Mouse (Mus musculus): Measurements from ENCODE around the gene Acpp.
"Not testable (repeated sequence)": the region's sequence is repeated elsewhere in the genome, so short reads cannot be mapped to it uniquely, and the experiment has no call there.

Acpp gene

DNA sequence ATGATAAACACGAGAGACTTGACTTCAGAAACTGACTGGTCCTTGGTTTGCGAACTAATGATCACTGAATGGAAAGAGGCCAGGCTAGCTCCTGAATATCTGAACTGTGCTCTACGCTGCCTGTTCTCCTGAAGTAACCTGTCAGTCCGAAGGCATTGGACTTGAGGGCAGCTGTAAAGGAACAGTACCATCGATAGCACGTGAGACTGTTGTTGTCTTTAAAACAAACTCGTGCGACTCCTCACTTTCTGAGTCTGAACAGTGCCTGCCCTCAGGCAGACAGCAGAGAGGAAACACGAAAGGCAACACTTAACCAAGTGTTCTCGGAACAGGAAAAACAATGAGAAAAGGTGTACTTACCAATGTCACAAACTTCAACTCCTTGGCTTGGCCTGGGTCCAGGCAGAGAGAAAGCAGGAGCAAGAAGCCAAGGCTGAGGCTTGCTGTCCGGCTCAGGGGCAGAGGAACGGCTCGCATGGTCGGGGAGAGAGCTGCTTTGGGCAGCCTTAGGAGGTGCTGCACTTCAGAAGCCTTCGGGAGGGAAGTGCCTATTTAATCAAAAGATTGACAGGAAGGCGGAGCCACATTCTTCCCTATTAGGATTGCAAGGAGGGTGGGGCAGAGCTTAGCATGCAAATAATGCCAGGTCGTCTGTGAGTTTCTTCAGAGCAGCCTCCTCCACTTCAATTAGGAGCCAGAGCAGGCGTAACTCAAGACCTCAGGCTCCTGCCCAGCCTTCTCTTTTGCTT lies at the start of gene Acpp:
Gene Acpp, minus strand, starts transcription at position 566 of the 749 bp plus-strand sequence.
- no peak for DNase-seq

DNA sequence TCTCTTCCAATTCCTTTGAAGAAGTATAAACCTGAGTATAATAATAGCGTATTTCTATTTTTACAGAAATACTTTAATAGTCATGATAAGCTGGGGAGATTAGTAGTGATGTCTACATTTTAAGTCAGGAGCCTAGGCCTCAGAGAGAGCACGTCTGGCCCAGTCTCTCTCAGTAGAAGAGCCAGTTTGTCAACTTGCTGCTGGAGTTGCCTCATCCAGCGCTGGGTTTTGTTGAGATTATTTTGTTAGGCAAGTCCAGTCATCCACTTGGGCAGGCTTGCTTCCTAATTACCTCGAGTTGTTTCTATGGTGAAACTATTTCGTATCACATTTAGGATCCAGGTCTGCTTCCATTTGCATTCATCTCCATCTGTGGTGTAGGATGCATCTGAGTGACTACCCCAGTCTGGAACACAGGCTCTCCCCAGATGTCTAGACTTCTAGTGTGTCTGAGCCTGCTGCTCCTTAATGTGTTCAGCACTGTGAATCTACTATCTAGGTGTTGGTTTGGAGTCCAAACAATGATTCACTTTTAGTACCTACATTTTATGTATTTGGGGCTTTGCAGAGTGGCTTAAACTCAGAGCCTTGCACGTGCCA lies 45.1 kb upstream of the Acpp start:
- DNase-seq = no peak

DNA sequence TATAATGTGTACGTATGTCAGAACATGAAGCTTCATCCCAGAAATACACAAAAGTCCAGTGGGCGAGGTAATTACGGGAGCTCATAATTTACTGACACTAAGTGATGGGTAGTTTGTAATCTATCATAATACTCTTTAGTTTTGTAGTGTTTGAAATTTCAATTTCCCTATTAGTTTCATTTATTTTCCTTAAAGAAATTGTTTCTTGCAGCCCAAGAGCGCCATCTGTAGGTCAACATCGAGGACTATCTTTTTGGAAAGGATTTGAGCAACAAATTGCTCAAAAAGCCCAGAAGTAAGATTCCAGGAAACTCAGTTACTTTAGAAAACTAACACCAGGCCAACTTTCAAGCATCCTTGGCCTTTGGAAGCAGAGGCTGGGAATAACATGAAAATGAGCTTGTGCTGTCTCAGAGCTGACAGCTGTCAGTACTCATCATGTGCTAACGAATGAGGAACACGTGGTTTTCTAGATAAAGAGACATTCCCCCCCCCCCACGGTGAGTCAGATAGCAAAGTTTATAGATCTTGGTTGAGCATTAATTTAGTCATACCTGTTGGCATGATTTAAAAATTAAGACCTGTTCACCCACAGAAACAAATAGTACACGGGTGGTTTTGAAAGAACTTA lies 42.1 kb upstream of the Acpp start:
- DNase-seq = peak; percentile 6

DNA sequence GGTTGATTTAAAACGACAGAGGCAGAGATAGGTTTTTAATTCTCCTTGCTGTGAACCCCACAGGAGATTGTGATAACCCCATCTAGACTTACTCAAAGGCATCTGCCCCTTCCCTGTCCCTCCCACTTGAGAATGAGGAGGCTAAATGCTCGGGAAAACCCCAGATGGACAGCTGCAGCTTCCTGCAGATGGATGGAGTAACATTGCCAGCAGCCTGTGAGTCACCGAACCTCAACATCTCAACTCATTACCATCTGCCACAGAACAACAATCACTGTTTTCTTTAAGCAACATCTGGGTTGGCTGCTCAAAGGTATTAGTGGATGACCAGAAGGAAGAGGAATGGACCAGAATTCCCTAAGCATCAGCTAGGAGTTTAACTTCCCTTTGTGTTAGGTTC lies 38.0 kb upstream of the Acpp start:
- DNase-seq = no peak

DNA sequence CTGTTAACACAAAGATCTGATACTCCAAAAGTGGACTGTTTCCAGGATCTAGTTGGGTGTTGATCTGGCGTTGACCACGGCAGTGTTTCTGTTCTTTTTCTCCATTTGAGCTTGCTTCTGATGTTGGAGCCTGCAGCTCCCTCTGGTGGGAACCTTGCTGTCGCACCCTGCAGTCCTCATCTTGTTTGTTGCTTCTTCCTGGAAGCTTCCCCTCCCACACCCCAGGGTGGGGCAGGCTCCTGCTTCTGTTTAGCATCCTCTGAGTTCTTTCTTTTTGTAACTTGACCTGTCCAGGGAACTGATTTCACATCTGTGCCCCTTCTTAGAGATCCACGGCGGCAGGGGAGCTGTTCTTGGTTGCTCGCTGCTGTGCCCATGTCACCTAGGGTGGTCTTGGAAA lies 35.7 kb upstream of the Acpp start:
- DNase-seq = peak; percentile 1

DNA sequence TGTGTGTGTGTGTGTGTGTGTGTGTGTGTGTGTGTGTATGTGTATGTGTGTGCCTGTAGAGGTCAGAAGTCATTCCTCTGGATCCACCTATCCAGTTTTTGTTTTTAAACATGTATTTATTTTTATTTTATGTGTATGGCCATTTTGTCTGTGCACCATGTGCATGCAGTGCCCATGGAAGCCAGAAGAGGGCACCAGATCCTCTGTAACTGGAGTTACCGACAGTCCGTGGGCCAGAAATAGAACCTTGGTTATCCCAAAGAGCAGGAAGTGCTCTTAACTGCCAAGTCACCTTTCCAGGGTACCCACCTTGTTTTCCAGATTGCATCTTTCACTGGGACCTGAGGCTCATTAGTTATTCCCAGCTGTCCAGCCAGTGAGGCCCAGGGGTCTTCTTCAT lies 29.4 kb upstream of the Acpp start:
- no peak for DNase-seq

DNA sequence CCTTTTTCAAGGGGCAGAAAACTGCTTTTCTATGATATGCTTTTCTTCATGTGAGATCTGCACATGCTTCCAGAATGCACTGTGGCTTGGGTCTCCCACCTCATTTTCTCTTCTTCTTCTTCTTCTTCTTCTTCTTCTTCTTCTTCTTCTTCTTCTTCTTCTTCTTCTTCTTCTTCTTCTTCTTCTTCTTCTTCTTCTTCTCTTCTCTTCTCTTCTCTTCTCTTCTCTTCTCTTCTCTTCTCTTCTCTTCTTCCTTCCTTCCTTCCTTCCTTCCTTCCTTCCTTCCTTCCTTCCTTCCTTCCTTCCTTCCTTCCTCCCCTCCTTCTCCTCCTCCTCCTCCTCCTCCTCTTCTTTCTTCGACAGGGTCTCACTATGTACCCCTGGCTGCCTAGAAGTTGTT lies 24.4 kb upstream of the Acpp start:
- not testable (repeated sequence) for DNase-seq

DNA sequence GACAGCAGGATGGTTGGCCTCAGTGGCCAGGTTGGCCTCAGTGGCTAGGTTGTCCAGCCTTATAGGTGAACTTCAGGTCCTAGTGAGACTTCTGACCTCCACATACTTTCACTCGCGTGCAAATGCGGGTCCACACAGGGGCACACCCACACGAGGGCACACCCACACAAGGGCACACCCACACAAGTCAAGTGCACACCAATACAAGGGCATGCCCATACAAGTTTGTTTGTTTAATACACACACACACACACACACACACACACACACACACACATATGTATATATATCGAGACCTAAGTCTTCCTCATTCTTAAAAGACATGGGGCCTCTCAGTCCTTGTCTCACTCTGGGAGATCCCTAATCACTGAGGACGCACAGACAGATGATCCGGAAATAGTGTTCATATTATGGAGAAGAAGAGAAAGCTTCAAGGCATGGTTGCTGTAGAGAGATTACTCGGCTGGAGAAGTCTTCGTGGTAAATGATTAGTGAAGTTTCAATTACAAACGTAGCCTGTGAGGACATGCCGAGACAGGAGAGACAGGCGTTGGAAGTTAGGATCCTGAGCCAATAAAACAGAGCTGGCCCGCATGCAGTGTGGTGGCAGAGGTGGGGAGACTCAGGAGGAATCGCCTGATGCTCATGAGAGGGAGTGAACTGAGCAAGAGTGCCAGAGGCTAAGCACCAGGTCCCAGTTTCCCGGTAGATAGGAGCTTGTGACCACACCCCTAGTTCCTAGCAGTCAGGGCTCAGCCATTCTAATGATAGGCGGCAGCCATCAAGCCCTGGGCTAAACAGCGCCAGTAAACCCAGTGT lies 23.7 kb upstream of the Acpp start:
- DNase-seq = no peak

DNA sequence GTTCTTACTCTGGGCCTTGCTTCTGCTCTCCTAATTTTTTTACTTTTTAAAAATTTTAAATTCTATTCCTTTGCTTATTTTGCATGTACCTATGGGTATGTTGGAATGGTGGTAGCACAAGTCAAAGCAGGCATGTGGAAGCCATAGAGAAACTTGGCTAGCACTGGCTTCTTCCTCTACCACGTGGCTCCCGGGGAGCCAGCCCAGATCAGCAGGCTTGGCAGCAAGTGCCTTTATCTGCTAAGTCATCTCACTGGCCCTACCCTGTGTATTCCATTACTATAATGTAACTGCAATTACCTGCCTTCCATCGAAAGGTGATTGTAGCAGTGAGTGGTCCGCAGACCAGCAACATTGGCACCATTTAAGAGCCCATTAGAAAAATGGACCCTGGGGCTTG lies 22.8 kb upstream of the Acpp start:
- no peak for DNase-seq

DNA sequence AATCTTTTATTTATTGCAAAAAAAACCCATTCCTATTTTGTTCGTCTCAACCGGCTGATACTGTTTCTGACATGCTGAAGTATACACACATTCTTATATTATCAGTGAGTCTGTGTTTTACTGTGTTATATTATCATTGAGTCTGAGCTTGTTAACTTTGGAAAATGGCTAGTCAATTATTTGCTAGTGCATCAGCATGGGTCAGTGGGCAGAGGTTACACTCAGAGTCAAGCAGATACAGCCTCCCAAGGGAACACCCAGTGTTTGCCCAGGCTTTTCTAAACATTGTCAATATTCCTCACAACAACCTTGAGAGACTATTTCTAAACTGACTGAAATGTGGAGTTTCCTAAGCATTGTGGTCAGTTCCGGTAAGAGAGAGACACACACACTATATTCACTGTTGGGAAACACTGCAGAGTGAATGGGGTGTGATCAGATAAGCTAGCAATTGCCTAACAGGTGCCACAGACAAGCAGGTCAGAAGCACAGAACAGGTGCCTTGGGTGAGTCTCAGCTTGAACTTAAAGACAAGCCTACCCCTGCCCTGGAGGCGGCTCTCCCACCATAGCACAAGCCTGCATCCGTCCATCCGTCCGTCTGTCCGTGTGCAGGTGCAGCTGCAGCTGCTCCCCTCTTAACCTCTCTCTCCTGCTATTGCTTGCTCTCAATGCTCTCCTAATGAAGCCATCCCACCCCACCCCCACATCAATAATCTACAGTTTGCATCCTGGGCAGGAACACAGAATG lies 18.1 kb upstream of the Acpp start:
- DNase-seq = no peak

DNA sequence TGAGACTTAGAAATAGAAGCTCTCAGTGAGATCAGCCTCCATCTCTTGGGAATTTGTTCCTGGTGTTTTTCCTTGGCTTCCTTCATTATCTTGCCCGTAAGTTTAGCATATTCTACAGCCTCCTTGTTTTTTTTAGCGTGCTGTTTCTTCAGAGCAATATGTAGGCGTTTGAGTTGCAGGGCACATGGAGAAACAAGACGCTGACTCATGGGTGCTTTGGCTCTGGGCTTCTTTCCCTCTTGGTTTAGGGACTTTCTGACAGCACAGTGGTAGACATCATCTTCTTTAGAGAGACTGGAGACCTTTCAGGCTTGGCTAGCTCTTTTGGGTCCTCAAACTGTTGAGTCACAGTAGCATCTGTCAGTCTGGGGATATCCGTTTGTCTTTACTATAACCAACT lies 6.6 kb upstream of the Acpp start:
- no peak for DNase-seq

DNA sequence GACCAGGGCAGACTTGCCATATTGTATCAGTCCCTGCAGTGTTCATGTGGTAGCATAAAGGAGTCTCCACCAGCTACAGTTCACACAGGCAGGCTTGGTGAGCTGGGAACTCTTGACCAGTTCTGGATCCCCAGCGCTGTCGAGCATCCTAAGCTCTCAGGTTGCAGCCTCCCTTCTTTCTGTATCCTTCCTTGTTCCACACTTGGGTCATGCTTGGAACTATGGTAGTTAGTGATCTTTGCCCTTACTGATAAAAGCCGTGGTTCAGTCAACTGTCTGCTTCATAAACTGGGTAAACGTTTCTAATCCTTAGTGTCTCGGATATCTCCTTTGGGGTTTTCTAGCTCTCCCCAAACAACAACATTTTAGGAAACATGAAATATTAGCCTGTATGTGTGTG lies 1.9 kb upstream of the Acpp start:
- DNase-seq = no peak

DNA sequence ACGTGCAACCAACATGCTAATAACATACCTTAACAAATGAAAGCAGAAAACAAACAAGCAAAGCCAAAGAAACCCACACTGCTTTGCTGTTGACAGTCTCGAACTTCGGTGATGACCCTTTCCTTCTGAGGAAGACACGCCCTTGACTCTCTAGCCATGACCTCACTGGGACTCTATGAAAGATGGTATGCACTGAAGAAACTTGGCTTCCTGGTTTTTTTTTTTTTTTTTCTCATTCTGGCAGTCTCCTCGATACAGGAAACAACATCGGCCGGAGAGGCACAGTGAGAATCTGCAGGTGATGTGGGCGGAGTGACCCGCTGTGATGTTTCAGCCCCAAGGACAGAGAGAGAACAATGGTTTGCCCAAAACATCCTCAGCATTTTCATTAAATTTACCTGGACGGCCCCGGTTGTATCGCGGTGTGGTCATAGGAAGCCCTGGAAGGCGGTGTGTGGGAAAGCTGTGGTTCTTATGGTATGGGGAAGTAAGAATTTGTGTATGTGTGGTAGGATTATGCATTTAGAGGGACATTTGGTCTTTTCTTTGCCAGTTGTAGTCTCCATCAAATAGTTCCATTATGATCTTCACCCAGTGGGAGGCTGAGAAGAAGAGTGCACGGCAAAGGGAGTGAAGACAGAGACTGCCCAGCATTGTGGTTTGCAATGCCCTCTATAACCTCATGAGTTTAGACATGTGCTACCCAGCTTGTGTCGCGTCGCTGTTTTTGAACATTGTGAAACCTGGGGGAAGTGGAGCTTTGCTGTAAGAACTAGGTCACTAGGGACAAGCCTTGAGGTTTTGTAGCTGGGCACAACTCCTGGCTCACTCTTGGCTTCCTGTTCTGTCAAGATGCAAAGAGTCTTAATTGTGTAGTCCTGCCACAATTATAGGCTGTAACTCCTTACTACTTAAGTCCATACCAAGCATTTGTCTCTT lies 1.2 kb upstream of the Acpp start:
- DNase-seq = no peak

DNA sequence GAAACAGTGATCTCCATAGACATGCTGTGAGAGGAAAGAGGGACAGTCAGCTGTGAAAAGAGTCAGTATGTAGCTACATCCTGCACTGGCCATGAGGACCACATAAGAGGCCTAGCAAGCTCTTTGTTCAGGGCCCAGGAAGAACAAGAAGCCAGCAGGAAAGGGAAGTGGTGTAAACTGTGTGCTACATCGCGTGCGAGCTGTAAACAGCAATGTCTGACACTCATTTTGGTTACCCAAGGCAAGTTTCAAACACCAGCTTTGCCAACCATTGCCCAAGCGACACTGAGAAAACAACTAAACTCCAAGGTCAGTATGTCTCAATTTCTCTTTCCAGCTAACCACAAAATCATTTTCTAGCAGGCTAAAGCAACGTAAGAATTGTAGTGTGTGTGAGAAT lies 6.2 kb downstream of the Acpp start:
- DNase-seq = no peak

DNA sequence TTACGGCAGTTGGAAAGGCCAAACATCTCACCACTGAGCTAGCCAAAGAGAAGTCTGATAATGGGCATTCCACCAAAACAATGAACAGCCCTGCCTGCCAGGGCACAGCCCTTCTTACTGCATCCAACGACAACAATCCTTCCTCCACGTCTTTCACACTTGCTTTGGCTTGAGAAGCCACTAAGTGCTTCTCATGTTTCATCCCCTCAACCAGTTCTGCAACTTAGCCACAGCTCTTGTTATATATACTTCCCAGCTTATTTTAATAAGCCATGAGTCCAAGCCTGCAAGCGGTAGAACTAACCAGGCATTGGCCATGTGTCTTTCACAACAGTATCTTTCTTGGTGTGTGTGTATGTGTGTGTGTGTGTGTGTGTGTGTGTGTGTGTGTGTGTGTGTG lies 8.9 kb downstream of the Acpp start:
- no peak for DNase-seq

DNA sequence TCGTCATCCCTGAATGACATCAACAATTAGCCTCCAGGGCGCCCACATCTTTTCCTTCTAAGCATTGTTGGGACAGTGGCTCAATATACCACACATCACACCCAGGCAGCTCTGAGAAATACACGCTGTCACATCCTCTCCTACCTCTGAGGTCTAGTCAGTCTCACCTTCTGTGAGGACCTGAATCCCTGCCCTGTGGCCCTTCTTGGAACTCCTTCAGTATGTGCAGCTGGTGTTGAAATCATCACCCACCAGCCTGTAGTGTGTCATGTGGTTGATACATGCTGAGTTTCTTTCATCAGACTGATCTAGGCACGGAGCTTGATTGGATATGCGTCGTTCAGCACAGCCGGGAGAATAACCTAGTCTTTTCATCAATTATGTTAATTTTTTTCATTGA lies 16.0 kb downstream of the Acpp start:
- DNase-seq = no peak

DNA sequence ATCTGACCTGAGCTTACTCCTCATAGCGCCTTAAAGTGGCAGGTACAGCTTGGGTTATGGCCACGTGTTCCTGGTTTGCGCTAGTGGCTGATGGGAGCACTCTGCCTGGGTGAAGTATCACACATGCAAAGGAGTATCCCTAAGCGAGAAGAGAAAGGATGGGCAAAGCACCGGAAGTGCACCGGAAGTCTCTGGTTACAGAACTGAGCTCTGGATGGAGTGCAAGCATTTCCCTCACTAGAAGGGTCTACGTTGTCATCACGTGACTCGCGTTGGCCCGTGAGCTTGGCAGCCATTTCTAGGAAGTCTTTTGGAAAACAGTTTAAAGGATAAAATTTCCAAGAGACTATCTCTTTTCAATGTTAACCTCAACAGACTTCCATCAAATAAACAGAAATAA lies 21.2 kb downstream of the Acpp start:
- no peak for DNase-seq

DNA sequence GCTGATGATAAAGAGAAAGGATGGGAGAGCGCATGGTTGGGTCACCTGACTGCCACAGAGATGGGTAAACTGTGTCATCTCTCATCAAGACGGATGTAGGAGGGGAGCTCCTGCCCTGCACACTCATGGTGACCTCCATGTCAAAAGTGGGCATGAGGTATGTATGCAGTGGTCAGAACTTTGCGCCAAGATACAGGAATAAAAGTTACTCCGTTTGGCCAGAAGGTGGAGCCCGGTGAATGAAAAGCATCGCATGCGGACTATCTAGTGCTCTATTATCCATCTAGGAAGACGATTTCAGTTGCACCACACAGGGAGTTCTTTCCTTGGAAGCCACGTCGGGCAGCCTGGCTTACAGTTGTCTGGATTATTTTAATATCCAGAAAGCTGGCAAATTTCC lies 22.0 kb downstream of the Acpp start:
- DNase-seq = peak; percentile 3

DNA sequence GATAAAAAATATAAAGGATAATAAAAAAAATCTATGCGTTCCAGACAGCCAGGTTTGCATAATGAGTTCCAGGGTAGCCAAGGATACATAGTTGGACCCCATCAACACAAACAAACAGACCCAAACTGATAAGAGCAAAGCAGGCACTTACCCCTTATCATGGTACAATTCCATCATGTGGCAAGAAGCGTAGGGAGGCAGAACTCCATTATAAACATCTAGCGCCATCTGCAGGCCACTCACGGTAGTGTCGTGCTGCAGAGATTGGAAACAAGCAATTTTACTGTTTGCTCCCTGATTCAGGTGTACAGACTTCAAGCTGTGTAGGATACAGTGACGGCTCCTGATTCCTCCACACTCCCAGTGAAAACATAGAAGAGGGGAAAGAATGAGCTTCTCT lies 30.8 kb downstream of the Acpp start:
- peak; percentile 54 for DNase-seq

DNA sequence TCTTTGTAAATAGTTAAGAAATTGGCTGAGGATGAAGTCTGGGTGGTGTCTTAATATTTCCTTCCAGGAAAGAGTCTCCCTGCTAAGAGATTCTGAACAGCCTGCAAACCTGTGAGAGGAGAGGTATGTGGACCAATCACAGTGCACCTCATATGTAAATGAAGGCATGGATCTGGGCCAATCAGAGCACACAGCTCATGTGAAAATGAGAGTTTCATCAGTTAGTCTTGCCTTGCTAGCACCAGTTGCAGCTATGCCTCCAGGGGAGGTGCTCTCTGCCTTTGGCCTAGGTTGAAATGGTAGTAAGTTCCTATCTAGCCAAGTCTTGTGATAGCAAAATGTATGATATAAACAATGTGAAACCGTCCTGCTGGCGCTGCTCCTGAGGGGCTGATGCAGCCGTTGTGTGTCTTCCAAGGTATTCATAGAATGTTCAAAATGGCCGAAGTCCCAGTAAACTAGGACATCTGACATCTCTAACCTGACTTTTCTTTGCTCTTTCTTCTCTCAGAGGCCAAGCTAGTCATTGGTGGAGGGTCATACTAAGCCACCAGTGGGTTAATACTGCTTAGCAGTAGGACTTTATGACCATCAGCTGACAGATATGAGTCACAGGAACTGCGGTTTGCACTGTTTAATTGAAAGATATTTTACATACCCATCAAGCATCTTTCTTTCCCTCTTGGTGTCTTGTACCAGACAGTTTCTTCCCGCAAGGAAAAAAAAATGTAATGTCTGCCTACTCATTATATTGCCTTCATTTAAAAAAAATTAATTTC lies 32.0 kb downstream of the Acpp start:
- no peak for DNase-seq

DNA sequence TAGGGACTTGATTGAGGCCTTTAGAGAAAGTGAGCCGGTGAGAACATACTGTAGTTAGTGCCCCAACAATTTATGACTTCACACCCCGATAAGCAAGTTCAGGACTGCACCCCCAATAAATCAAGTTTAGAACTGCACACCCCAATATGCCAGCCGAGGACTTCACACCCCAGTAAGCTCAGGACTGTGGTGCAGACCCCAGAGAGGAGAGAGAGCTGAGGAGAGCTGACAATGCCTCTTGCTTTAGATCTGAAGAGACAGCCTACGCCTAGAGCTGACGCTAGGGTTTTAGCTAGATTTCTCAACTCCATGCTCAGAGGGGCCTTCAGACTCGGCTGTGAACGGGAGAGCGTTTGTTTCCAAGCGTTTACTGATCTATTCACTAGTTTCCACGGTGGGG lies 32.7 kb downstream of the Acpp start:
- DNase-seq = no peak
